Mouse (Mus musculus) layer of hippocampus, adult 18-20 months (tissue): ENCODE measurements at regions not wholly inside any gene's neighbourhood (a gene's known extent, or its start where the extent isn't known, plus 50 kb on each side); places are given as distances from the start of the nearest gene placed in this dataset.

Source experiments
- DNase-seq, 2 experiments: peaks; one replicate each; pipeline ENCODE4 v3.0.0; 2022; ENCODE audit warnings: low spot score in 2 of 2

GRCm38 (mm10) chr1:57643466-57644097, 130.4 kb upstream of the Spats2l start:
- no peak for DNase-seq

GRCm38 (mm10) chr1:57664962-57665361, 109.0 kb upstream of the Spats2l start:
- no peak for DNase-seq

GRCm38 (mm10) chr1:57665724-57666123, 108.2 kb upstream of the Spats2l start:
- no peak for DNase-seq

- DNase-seq = no peak
Observed at GRCm38 (mm10) chr1:57666179-57666693, 107.7 kb upstream of the Spats2l start.

GRCm38 (mm10) chr1:57673415-57673814, 100.5 kb upstream of the Spats2l start:
- no peak for DNase-seq

GRCm38 (mm10) chr1:57673957-57674699, 99.8 kb upstream of the Spats2l start:
- no peak for DNase-seq

- no peak for DNase-seq
Observed at GRCm38 (mm10) chr1:57684387-57685162, 89.4 kb upstream of the Spats2l start.

- no peak for DNase-seq
Observed at GRCm38 (mm10) chr1:57689253-57689652, 84.7 kb upstream of the Spats2l start.

GRCm38 (mm10) chr1:57707906-57708305, 66.1 kb upstream of the Spats2l start:
- no peak for DNase-seq

- no peak for DNase-seq
Observed at GRCm38 (mm10) chr1:57712916-57713503, 61.0 kb upstream of the Spats2l start.

GRCm38 (mm10) chr1:57717139-57717800, 56.7 kb upstream of the Spats2l start:
- peak in 1 of 2 experiments; percentile 5 for DNase-seq

- no peak for DNase-seq
Observed at GRCm38 (mm10) chr1:57718409-57718808, 55.6 kb upstream of the Spats2l start.
